Mouse (Mus musculus): ENCODE measurements around the gene Zfp618.

Zfp618 gene

GRCm38 (mm10) chr4:62998908-62999307 lies 33.5 kb downstream of the Zfp618 start:
- DNase-seq (ENCODE audit: low spot score): peak; percentile 68

GRCm38 (mm10) chr4:62999321-62999720 lies 33.9 kb downstream of the Zfp618 start:
- no peak for DNase-seq (ENCODE audit: low spot score)

- DNase-seq (ENCODE audit: low spot score): no peak
These were observed 34.5 kb downstream of the Zfp618 start for GRCm38 (mm10) chr4:62999916-63000315.

GRCm38 (mm10) chr4:63000316-63001055 lies 35.1 kb downstream of the Zfp618 start:
- no peak for DNase-seq (ENCODE audit: low spot score)

- DNase-seq (ENCODE audit: low spot score): no peak
These were observed 37.0 kb downstream of the Zfp618 start for GRCm38 (mm10) chr4:63002386-63002785.

GRCm38 (mm10) chr4:63004519-63004918 lies 39.1 kb downstream of the Zfp618 start:
- DNase-seq (ENCODE audit: low spot score): no peak

GRCm38 (mm10) chr4:63005446-63006185 lies 40.2 kb downstream of the Zfp618 start:
- no peak for DNase-seq (ENCODE audit: low spot score)

- no peak for DNase-seq (ENCODE audit: low spot score)
These were observed 41.1 kb downstream of the Zfp618 start for GRCm38 (mm10) chr4:63006198-63007155.

GRCm38 (mm10) chr4:63008206-63008605 lies 42.8 kb downstream of the Zfp618 start:
- no peak for DNase-seq (ENCODE audit: low spot score)

- no peak for DNase-seq (ENCODE audit: low spot score)
These were observed 43.4 kb downstream of the Zfp618 start for GRCm38 (mm10) chr4:63008822-63009221.

- DNase-seq (ENCODE audit: low spot score): no peak
These were observed 44.4 kb downstream of the Zfp618 start for GRCm38 (mm10) chr4:63009821-63010220.

GRCm38 (mm10) chr4:63010226-63010625 lies 44.9 kb downstream of the Zfp618 start:
- no peak for DNase-seq (ENCODE audit: low spot score)

- DNase-seq (ENCODE audit: low spot score): no peak
These were observed 53.2 kb downstream of the Zfp618 start for GRCm38 (mm10) chr4:63018616-63019015.

GRCm38 (mm10) chr4:63019428-63019858 lies 54.1 kb downstream of the Zfp618 start:
- DNase-seq (ENCODE audit: low spot score): no peak

GRCm38 (mm10) chr4:63021034-63021700 lies 55.8 kb downstream of the Zfp618 start:
- peak; percentile 33 for DNase-seq (ENCODE audit: low spot score)

GRCm38 (mm10) chr4:63023465-63023864 lies 58.1 kb downstream of the Zfp618 start:
- DNase-seq (ENCODE audit: low spot score): no peak

GRCm38 (mm10) chr4:63024098-63024497 lies 58.7 kb downstream of the Zfp618 start:
- DNase-seq (ENCODE audit: low spot score): no peak

- no peak for DNase-seq (ENCODE audit: low spot score)
These were observed 59.4 kb downstream of the Zfp618 start for GRCm38 (mm10) chr4:63024734-63025256.

- DNase-seq (ENCODE audit: low spot score): no peak
These were observed 59.9 kb downstream of the Zfp618 start for GRCm38 (mm10) chr4:63025306-63025705.

- peak; percentile 2 for DNase-seq (ENCODE audit: low spot score)
These were observed 60.9 kb downstream of the Zfp618 start for GRCm38 (mm10) chr4:63026286-63026685.

GRCm38 (mm10) chr4:63027451-63027850 lies 62.1 kb downstream of the Zfp618 start:
- DNase-seq (ENCODE audit: low spot score): no peak

Measured in ovary, postnatal 36 days (tissue).